Mouse (Mus musculus) testis, adult 2 months (tissue): ENCODE data around the gene D230025D16Rik. TPM values are rescaled to one million over a fixed set of nuclear protein-coding genes. Genes with fewer than 3 reads are reported as not detected.

Experiments
- H3K27ac ChIP-seq: fragments of 200-500 bp; 2 replicates; pipeline ENCODE4 v1.5.1; 2012; ENCODE audit warnings: low read depth, low read length; ENCODE audit not compliant: control insufficient read depth, insufficient read depth
- H3K27me3 ChIP-seq: fragments of 200-500 bp; 2 replicates; pipeline ENCODE4 v1.6.1; 2012; ENCODE audit warnings: mild to moderate bottlenecking, low read length, moderate library complexity; ENCODE audit not compliant: control insufficient read depth, insufficient read depth
- H3K36me3 ChIP-seq: fragments of 200-500 bp; 2 replicates; pipeline ENCODE4 v1.6.1; 2012; ENCODE audit warnings: mild to moderate bottlenecking, low read length; ENCODE audit not compliant: control insufficient read depth, insufficient read depth
- H3K4me1 ChIP-seq: fragments of 200-500 bp; 2 replicates; pipeline ENCODE4 v1.6.1; 2012; ENCODE audit warnings: low read length; ENCODE audit not compliant: control insufficient read depth, insufficient read depth
- H3K4me3 ChIP-seq: fragments of 200-500 bp; 2 replicates; pipeline ENCODE4 v1.5.1; 2012; ENCODE audit warnings: low read depth, mild to moderate bottlenecking, low read length, moderate library complexity, mixed read lengths; ENCODE audit not compliant: control insufficient read depth
- CTCF ChIP-seq: fragments of 200-500 bp; IDR thresholded peaks from 2 replicates; pipeline ENCODE4 v1.5.1; 2012; ENCODE audit warnings: low read depth, mild to moderate bottlenecking, inconsistent platforms, low read length, moderate library complexity; ENCODE audit not compliant: control insufficient read depth, insufficient read depth, insufficient replicate concordance
- POLR2A ChIP-seq: fragments of 200-500 bp; IDR thresholded peaks from 2 replicates; pipeline ENCODE4 v1.6.1; 2012; ENCODE audit warnings: low read depth, mild to moderate bottlenecking, inconsistent platforms, low read length, moderate library complexity; ENCODE audit not compliant: control insufficient read depth
- polyA plus RNA-seq: library from polyadenylated mRNA; depleted of rRNA; stranded (reverse); fragments of >200 nt; gene quantifications from 2 replicates; pipeline ENCODE4 v1.2.3, GENCODE M21; 2012; rRNA removed

Gene D230025D16Rik
- polyA plus RNA-seq, 1 experiment = 7.8 TPM

- TF ChIP-seq CTCF (no peak), POLR2A (peak; percentile 58; the same call in 1 of the 2 replicates)
- H3K4me3 ChIP-seq = peak within 1 kb of the TSS; percentile 55
- H3K36me3 ChIP-seq = no peaks in the 10 kb centered on the region; the same call in 1 of the 2 replicates
- peaks cover 10% of the 10 kb centered on the region for H3K4me1 ChIP-seq
- peak within 1 kb of the TSS; percentile 78 for H3K27ac ChIP-seq
- H3K27me3 ChIP-seq = no peaks in the 10 kb centered on the region
These were observed 71.1 kb downstream of the D230025D16Rik start, which contains the start of gene Exoc3l for GRCm38 (mm10) chr8:105295895-105296573. Gene Exoc3l (minus strand): TSS chr8:105296101.

- Histone ChIP-seq H3K27ac (peak within 1 kb of the TSS; percentile 75), H3K27me3 (no peaks in the 10 kb centered on the region), H3K4me1 (peaks cover 10% of the 10 kb centered on the region), H3K4me3 (peak within 1 kb of the TSS; percentile 94), H3K36me3 (peaks cover 2% of the 10 kb centered on the region; the same call in 1 of the 2 replicates)
- TF ChIP-seq POLR2A = peak; percentile 69; the same call in 1 of the 2 replicates
- no peak for TF ChIP-seq CTCF
These were observed 72.7 kb downstream of the D230025D16Rik start, which contains the start of gene E2f4 for GRCm38 (mm10) chr8:105297511-105298192. Gene E2f4 (plus strand): TSS chr8:105297663.

- no peak for TF ChIP-seq POLR2A
- no peak for TF ChIP-seq CTCF
- H3K4me1 ChIP-seq = peaks cover 10% of the 10 kb centered on the region
- H3K36me3 ChIP-seq = peaks cover 2% of the 10 kb centered on the region; the same call in 1 of the 2 replicates
- H3K4me3 ChIP-seq = peak overlapping the region; percentile 94
- H3K27me3 ChIP-seq = no peaks in the 10 kb centered on the region
- 0 out of 2 replicates have a peak overlapping the region, but pooled peaks have one; percentile 75 for H3K27ac ChIP-seq
These were observed 73.7 kb downstream of the D230025D16Rik start for GRCm38 (mm10) chr8:105298351-105299252.

- H3K36me3 ChIP-seq = peaks cover 2% of the 10 kb centered on the region; the same call in 1 of the 2 replicates
- H3K4me1 ChIP-seq = peaks cover 10% of the 10 kb centered on the region
- H3K4me3 ChIP-seq = no peak overlapping the region
- no peak for TF ChIP-seq POLR2A
- TF ChIP-seq CTCF = no peak
- H3K27ac ChIP-seq = no peak overlapping the region
- no peaks in the 10 kb centered on the region for H3K27me3 ChIP-seq
These were observed 75.0 kb downstream of the D230025D16Rik start for GRCm38 (mm10) chr8:105299962-105300361.

Other genes with a start within 250 kb of the D230025D16Rik start
- gene Ces2h, start 224.3 kb upstream of the D230025D16Rik start, polyA plus RNA-seq = 0.36 and 0.75 TPM in 2 replicates
- 0.58 and 0.93 TPM in 2 replicates for gene Ces3a, start 176.5 kb upstream of the D230025D16Rik start, polyA plus RNA-seq
- 0.14 and 0.17 TPM in 2 replicates for gene Ces3b, start 141.4 kb upstream of the D230025D16Rik start, polyA plus RNA-seq
- 0.19 TPM in 2 replicates for gene Ces4a, start 93.3 kb upstream of the D230025D16Rik start, polyA plus RNA-seq
- gene Cbfb, start 54.5 kb upstream of the D230025D16Rik start, polyA plus RNA-seq = 7.0 and 7.7 TPM in 2 replicates
- 6.8 and 7.0 TPM in 2 replicates for gene B3gnt9, start 30.0 kb downstream of the D230025D16Rik start, polyA plus RNA-seq
- gene Tradd, start 39.5 kb downstream of the D230025D16Rik start, polyA plus RNA-seq = 2.4 TPM in 2 replicates
- gene Fbxl8, start 39.5 kb downstream of the D230025D16Rik start, polyA plus RNA-seq = 0.51 and 0.55 TPM in 2 replicates
- 0.09 and 0.20 TPM in 2 replicates for gene Hsf4, start 44.7 kb downstream of the D230025D16Rik start, polyA plus RNA-seq
- 0.09 and 0.11 TPM in 2 replicates for gene Nol3, start 51.0 kb downstream of the D230025D16Rik start, polyA plus RNA-seq
- 78.2 and 90.9 TPM in 2 replicates for gene 4931428F04Rik, start 64.7 kb downstream of the D230025D16Rik start, polyA plus RNA-seq
- gene Exoc3l, start 71.0 kb downstream of the D230025D16Rik start, polyA plus RNA-seq = 28.2 and 28.5 TPM in 2 replicates
- 64.1 and 67.7 TPM in 2 replicates for gene E2f4, start 72.5 kb downstream of the D230025D16Rik start, polyA plus RNA-seq
- 3.5 and 5.0 TPM in 2 replicates for gene Elmo3, start 80.5 kb downstream of the D230025D16Rik start, polyA plus RNA-seq
- gene Lrrc29, start 101.1 kb downstream of the D230025D16Rik start, polyA plus RNA-seq = 117 and 127 TPM in 2 replicates
- 31.4 and 32.4 TPM in 2 replicates for gene Tmem208, start 101.2 kb downstream of the D230025D16Rik start, polyA plus RNA-seq
- gene Fhod1, start 122.8 kb downstream of the D230025D16Rik start, polyA plus RNA-seq = 17.9 TPM in 2 replicates
- gene Slc9a5, start 123.7 kb downstream of the D230025D16Rik start, polyA plus RNA-seq = 33.5 and 35.4 TPM in 2 replicates
- 23.0 and 24.2 TPM in 2 replicates for gene Plekhg4, start 148.1 kb downstream of the D230025D16Rik start, polyA plus RNA-seq
- gene Kctd19, start 188.4 kb downstream of the D230025D16Rik start, polyA plus RNA-seq = 174 and 187 TPM in 2 replicates
- 75.6 and 79.0 TPM in 2 replicates for gene Lrrc36, start 188.4 kb downstream of the D230025D16Rik start, polyA plus RNA-seq
- gene Tppp3, start 246.4 kb downstream of the D230025D16Rik start, polyA plus RNA-seq = 21.5 and 23.4 TPM in 2 replicates